Mouse (Mus musculus) forebrain, embryonic 12.5 days (tissue): Measurements from ENCODE around the gene Olfr1382. TPM values are rescaled to one million over a fixed set of nuclear protein-coding genes. Genes with fewer than 3 reads are reported as not detected.

Source experiments
- polyA plus RNA-seq: library from polyadenylated mRNA; unstranded; fragments of >200 nt; fragmentation: Nextera tagmentation; extraction: Ambion mirVana; gene quantifications from 2 replicates; pipeline ENCODE4 v1.2.1, GENCODE M21; 2016

The Olfr1382 gene
- polyA plus RNA-seq, 1 experiment from 2014 or later: not detected

Other genes starting within 250 kb of the Olfr1382 start
- 0.06 and 0.18 TPM in 2 replicates for gene Olfr1393, start 249.9 kb upstream of the Olfr1382 start, polyA plus RNA-seq
- not detected in 2 replicates for gene Olfr1392, start 243.0 kb upstream of the Olfr1382 start, polyA plus RNA-seq
- gene Olfr10, start 223.5 kb upstream of the Olfr1382 start, polyA plus RNA-seq: not detected in 2 replicates
- not detected in 2 replicates for gene Olfr1391, start 205.5 kb upstream of the Olfr1382 start, polyA plus RNA-seq
- not detected in 2 replicates for gene Olfr1390, start 193.1 kb upstream of the Olfr1382 start, polyA plus RNA-seq
- not detected in 2 replicates for gene Olfr1389, start 105.2 kb upstream of the Olfr1382 start, polyA plus RNA-seq
- 0.10 and 0.13 TPM in 2 replicates for gene Olfr1388, start 91.6 kb upstream of the Olfr1382 start, polyA plus RNA-seq
- gene Olfr1387, start 72.9 kb upstream of the Olfr1382 start, polyA plus RNA-seq: not detected in 2 replicates
- gene Olfr1386, start 63.2 kb upstream of the Olfr1382 start, polyA plus RNA-seq: not detected in 2 replicates
- not detected in 2 replicates for gene Olfr1385, start 39.2 kb upstream of the Olfr1382 start, polyA plus RNA-seq
- not detected in 2 replicates for gene Olfr1384, start 21.5 kb upstream of the Olfr1382 start, polyA plus RNA-seq
- gene Olfr1383, start 8.6 kb upstream of the Olfr1382 start, polyA plus RNA-seq: not detected in 2 replicates
- gene Olfr1381, start 15.2 kb downstream of the Olfr1382 start, polyA plus RNA-seq: not detected in 2 replicates
- gene Olfr1380, start 28.6 kb downstream of the Olfr1382 start, polyA plus RNA-seq: not detected in 2 replicates
- 2.1 and 2.3 TPM in 2 replicates for gene Flt4, start 81.0 kb downstream of the Olfr1382 start, polyA plus RNA-seq
- not detected in 2 replicates for gene Scgb3a1, start 135.4 kb downstream of the Olfr1382 start, polyA plus RNA-seq
- gene Cnot6, start 184.5 kb downstream of the Olfr1382 start, polyA plus RNA-seq: 99.5 and 101 TPM in 2 replicates